Mouse (Mus musculus) A20 (cell line): ENCODE results near the gene Pde7b.

Experiments
- DNase-seq: peaks from one replicate; pipeline ENCODE4 v3.0.0-alpha.2; 2011; ENCODE audit warnings: low read depth, low spot score

The Pde7b gene

DNA sequence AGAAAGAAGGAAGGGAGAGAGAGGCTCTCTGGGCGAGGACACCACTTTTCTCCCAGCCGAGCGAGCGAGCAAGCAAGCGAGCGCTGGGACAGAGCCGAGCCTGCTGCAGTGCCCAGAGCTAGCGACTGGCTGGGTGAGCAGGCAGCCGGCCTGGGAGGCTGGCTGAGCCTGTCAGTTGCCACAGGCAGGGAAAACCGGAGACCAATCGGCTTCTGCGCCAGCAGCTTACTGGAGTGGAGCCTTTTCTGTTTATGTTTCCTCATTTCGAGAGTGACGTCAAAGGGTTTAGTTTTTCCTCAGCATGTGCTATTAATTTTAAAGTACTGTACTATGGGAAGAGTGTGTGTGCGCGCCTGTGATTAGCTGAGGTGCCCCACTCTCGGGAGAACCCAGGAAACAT, at the start of gene Pde7b:
Gene Pde7b, minus strand, starts transcription at position 173 of the 400 bp plus-strand sequence.
- peak; percentile 18 for DNase-seq

DNA sequence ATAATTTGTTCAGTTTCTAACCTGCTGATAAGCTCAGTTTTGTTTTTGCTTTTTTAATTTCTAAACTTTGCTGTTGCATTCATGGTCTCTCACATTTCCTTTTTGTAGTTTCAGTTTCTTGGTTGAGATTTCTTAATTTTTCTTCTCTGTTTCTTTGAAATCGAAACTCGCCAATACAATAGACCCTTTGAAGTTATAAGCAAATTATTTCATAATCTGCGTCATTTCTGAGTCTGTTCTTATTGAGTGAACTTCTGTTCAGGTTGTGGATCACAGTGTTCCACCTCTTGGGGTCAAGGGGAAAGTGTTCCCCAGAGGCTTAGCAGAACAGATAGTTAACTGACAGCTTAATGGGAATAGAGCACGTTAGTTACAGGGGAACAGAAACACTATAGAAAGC, 47.2 kb upstream of the Pde7b start:
- peak; percentile 61 for DNase-seq

DNA sequence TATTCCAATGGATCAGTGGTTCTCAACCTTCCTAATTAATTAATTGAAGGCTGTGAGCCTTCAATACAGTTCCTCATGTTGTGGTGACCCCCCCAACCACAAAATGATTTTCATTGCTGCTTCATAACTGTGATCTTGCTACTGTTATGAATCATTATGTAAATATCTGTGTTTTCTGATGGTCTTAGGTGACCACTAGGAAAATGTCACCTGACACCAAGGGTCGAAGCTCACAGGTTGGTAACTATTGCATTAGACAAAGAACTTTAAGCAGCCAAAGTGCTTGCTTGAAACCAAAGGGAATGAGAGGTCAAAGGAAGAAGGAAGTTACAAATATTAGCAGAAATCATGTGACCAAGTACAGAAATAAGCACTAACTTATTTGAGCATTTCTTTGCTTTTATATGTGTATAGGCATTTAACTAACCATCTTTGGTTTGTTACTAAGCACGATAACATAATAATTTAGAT, 45.6 kb upstream of the Pde7b start:
- peak; percentile 57 for DNase-seq

DNA sequence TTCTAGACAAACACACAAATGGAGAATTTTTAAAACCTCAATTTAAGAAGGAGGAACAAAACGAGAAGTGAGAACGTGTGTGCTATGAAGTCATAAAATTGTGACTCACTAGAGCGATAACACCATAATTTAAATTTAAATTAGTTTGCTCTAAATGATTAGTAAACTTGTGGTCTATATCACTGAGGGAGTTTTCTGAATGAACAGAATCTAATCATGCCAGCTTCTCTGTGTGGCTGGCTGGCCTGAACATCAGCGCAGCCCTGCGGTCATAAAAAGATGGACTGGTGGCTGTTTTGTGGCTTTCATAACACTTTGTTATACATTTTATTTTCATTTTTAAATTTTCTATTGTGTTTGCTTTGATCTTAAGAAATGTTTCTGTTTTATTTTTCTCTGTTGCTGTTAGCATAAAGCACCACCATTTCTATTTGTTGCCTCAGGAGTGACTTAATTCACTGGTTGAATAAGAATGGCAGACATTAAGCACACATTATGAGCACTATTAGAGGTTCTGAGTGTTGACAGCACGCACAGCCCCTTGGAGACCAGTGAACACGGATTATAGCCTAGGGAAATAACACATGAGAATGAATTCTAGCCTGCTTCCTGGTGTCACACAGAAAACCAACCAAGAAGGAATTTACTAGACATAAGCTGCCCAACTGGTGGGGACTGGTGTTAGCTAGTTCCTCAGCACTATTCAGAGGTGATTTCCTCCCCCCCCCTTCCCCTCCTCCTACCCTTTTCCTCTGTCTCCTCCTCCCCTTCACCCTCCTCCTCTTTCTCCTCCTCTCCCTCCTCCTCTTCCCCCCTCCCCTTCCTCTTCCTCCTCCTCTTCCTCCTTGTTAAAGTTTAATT, 44.9 kb upstream of the Pde7b start:
- DNase-seq: peak; percentile 31

DNA sequence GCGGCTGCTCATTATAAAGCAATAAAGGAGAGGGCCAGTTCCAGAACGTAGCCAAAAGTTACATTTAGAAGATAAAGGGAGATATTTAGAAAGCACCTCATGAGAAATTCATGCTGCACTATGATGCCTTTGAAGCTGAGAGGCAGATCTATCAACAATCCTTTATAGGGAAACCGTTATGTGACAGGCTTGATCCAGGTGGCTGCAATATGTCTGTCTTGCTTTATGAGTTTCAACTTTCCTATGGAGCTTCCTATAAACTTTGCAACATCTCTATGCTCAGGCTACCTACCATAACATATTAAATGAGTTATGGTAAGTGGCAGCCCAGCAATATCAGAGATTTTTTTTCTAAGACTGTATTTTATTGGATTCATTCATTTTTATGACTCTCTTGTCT, 39.5 kb upstream of the Pde7b start:
- no peak for DNase-seq

DNA sequence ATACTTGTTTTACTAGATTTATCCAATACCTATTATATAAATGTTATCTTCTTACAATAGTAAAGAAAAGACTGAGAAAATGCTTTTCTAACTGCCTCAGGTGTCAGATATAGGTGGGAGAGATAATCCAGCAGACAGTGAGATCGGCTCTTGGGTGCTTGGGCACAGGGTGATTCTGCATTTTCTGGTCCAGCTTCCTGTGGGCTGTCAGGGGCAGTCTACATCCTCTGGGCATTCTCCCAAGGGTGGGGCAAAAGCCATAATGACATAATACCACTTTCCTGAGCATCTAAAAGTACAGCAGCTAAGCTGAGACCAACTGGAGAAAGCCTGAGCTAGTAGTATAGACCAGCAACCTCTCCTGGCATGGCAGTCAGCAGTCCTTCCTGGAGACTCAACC, 34.1 kb upstream of the Pde7b start:
- DNase-seq: no peak

DNA sequence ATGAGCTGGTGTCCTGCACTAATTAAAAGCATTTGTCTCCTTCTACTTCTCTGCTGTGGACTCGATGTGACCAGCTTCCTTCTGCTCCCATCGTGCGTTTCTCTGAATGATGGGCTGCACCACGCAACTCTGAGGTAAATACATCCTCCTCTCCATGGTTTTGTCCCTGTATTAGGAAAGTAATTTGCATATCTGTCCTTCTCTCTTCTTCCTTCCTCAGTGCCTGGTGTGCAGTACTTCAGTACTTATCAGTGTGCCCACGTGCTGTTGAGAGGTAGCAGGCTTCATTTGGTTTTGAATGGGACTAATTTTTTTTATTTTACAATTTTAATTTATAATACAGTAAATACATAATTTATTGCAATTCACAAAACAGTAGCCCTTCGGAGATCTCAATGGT, 33.4 kb upstream of the Pde7b start:
- DNase-seq: no peak

DNA sequence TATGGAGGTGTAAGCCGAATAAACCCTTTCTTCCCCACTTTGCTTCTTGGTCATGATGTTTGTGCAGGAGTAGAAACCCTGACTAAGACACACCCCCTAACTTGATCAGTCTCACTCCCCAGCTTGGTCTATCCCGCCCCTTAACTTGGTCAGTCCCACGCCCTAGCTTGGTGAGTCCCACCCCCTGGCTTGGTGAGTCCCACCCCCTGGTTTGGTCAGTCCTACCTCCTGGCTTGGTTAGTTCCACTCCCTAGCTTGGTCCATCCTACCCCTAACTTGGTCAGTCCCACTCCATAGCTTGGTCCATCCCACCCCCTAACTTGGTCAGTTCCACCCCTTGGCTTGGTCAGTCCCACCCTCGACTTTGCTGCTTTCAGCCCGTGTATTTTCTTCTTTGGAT, 31.3 kb upstream of the Pde7b start:
- no peak for DNase-seq

DNA sequence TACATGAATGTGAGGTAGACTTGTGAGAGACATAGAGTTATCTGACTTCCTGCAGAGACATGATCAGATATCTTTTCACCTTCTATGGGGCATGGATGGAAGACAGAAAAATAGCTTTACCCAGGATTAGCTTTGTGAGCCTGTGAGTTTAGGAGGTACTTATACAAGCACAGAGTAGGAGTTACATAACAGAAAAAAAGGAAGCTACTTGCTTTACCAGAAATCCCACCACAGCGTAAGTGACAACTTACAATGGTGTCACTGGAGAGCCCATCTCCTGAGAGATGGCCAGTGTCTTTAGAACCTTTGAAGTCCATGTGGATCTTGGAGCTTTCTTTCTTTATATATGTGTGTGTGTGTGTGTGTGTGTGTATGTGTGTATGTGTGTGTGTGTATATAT, 28.0 kb upstream of the Pde7b start:
- DNase-seq: no peak

DNA sequence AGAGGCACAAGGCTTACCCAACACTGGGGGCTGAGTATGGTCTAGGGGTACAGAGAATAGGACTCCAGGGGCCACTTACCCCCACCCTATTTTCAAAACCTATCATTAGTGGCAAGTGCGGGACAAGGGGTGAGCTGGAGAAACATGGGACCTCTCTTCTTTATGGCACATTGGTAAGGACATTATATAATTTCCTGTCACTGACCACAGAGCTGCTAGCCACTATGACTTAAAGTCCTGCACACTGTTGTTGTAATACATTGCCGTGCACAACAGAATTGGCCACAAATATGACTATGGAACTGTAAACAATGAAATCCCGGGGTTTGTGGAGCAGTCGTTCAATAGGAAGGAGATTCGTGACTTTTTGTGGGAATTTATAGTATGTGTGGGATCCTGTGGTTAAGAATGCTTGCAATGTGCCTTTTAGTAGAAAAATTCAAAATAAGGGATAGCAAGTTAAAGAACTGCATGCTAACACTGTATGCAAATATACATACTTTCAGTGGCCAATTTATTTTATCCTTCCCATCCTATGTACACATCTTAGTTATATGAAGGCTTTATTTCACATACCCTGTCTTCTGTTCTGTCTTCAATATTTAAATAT, 25.9 kb upstream of the Pde7b start:
- DNase-seq: no peak

DNA sequence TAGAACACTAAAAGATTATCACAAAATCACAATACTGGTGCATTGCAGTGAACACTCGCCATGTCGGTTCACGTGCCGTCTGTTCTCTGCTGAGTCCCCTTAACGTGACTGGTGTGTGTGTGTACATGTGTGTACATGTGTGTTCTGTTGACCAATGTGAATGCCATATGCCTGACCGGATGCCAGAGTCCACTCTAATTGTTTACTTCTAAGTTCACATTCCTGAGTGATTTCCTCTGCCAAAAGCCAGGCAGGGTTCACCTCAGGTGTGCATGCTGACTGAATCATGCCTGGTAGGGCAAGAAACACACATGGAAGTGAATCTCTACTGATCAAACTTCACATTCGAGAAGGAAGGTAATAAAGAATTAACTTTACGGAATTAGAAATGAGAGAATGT, 24.1 kb upstream of the Pde7b start:
- no peak for DNase-seq

DNA sequence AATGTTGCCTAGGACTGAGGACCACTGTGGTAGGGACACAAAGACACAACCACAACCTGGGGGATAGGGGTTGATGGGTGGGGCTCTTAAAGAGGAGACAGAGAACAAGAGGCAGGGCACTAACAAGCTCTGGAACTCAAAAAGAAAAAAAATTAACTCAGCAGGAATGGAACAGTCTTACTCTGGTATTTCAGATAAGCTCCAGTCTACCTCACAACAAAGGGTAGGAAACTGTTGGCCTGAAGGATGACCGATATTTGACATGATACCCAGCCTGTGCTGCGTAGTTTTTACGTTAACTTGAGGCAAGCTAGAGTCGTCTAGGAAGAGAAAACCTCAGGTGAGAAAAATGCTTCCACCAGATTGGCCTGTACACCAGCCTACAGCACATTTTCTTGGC, 22.4 kb upstream of the Pde7b start:
- no peak for DNase-seq

DNA sequence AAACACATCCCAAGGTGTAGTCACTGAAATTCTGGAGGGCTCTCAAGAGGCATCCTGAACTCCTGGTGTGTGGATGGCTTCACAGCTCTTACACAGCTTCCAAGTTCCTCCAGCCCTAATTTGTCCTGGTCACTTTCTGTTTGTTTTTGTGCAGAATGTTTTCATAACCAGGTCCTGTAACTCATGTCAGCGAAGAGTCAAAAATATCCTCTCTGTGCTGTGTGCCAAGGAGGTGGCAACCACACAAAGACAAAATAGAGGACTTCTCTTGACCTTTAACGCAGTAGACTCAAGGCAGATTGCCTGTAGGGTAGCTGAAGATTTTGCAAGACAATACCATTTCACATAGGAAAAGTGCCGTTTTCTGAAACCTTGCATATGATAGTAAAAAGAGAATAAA, 14.9 kb upstream of the Pde7b start:
- DNase-seq: no peak

DNA sequence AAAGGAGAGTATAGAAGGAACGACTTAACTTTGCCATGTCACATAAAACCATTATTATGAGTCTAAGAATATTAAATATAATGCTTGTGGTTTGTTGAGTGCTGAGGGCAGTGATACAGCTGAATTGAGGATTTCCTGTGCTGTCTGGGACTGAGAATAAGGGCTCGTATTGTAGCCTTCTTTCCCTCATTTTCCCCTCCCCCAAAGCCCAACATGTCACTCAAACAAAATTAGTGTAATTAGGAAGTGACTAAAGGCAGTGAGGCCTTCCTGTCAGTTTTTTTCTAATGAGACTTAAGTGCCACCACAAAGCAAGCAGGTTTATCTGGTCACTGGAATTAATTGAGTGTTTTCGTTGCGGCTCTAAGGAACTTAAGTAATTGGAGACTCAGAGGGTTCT, 12.3 kb upstream of the Pde7b start:
- no peak for DNase-seq

DNA sequence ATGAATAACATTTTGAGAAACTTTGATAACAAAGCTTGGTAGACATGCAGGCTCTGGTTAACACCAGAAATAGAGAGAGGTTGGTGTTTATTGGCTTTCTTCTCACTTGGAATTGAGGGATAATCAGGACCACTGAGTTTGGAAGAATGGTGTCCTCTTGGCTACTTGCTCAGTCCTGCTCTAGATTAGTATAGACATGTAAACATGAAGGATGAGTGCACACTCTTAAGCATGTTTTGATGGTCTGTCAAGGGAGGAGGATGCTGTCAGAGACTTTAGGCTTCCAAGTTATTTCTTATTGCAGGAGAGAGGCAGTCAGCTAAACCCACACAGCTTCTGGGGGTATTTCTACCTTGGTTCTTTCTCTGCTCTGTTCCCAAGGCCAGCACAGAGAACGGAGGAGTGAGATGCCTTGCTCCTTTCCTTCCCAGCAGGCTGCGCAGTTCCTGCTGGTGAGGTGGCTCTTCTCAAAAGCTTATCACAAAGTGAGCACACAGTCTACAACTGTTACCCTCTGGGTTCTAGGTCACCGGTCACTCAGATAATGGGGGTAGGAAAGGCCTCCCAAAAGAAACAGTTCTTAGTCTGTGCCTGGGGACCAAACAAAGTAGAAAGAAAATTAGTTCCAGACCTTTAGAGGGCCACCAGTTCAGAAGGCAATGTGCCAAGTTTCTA, 11.0 kb upstream of the Pde7b start:
- no peak for DNase-seq

DNA sequence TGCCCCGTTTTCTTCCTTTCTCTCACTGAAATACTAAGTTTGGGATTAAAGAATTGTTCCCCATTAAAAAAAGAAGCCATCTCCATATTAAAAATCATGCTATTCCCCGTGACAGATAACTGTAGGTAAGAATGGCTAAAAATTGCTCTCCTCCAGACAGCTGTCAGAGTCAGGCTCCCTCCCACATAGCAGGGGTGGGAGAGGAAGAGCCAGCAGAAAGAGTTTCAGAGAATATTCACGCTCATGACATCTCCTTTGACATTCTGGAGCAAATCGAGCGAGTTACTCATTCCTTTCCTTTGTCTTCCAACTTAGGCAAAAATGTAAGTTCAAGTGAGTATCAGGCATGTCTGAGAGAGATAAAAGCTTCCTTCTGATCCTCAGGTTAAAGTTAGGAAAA, 8.7 kb upstream of the Pde7b start:
- DNase-seq: no peak

DNA sequence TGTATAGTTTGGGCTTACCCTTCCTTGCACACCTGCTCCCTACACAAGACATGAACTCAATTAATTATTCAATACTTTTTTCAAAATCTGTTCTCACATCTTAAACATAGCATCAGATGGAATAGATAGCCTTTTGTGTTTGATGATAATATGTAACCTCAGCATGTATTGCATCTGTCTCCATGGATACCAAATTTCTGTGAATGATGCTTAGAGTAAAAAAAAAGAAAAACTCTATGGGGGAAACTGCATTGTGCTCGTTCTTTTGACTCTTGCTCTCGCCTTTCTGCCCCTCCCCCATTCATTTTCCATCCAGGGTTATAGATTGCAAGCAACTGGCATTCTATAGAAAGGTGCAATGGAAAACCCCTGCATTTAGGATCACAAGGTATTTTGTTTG, 7.3 kb upstream of the Pde7b start:
- no peak for DNase-seq

DNA sequence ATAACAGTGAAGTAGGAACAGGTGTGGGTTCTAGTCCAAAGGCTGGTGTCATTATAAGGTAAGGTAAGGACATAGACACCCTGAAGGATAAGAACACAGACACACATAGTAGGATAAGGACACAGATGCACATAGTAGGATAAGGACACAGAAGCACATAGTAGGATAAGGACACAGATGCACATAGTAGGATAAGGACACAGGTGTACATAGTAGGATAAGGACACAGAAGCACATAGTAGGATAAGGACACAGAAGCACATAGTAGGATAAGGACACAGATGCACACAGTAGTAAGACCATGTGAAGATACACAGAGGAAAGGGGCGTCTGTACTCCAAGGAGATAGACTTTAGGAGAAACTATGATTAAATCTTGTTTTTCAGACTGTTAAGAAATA, 5.2 kb upstream of the Pde7b start:
- no peak for DNase-seq

DNA sequence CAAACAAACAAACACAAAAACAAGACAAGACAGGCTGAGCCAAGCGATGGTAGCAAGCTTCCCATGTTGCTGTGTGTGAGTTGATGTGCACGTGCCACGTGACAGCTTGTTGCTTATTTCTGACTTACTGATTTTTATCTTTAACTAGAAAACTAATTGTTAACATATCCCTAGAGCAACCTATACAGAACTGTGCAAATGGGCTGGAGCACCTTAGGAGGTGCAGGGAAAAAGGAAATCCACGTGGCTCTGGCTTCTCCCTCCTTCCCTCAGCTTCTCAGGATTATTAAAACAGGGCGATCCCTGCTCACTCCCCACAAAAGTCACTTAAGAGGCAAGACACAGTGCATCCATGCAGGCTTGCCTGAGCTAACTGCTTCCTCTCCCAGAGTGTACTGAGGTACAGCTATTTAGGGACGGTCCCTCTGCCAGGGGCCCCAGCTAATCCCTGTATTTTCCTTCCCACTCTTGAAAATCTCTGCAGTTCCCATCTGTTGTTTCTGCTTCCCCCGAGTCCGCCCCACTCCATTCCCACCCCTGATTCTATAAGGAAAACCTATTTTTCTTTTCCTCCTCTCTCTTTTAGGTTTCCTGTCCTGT, 606 bp upstream of the Pde7b start:
- no peak for DNase-seq

DNA sequence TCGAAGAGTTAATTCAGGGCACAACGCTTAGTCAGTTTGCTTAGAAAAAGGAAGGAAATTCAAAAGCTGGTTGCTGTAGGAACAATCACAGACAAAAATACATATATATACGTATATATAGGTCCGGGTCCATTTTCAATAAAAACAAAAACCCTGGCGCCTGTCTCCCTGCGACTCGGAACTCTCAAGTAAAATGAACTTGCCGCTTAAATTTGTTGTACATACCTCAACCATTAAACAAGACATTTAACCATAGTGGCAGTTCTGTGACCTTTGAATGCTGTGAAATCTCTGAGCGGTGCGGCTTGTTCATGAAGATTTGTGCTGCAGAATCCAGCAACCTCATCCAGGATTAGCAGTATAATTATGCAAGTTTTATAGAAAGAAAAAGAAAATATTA, 427 bp downstream of the Pde7b start:
- DNase-seq: no peak

DNA sequence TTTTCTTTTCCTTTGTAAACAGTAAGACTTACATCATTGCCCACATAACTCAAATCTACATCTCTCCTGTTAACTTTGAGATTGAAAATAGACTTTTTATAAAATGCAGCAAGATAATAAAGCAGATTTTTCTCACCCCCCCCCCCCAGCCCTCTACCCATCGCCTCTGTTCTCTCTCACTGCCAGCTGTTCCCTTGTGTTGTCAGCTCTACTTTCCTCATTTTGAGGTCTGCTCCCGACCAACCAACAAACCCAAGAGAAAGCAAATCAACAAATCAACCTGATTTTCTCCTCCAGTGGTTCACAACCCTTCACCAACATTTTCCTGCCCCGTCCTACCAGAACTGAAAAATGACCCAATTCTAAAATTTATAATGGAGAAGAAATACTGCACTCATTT, 916 bp downstream of the Pde7b start:
- DNase-seq: no peak

DNA sequence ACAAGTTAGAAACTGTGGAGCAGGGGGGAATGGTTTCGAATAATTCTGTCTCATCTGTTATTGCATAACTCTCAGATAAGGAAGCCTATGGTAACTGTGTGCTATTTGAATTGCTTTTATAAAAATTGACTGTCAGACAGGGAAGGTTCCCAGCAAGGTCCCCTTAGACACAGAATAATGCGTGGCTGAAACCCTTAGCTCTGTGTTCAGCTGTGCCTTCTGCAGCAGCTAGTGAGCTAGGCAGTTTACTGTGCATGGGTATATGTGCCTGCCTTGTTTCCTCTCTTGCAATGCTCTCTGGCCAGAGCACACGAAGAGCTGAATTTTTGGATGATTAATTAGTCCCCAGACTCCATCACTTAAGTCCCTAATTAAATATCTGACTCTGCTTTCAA, 1.4 kb downstream of the Pde7b start:
- DNase-seq: no peak
